Mouse (Mus musculus): ENCODE measurements at regions not wholly inside any gene's neighbourhood (a gene's known extent, or its start where the extent isn't known, plus 50 kb on each side); places are given as distances from the start of the nearest gene placed in this dataset.

DNA sequence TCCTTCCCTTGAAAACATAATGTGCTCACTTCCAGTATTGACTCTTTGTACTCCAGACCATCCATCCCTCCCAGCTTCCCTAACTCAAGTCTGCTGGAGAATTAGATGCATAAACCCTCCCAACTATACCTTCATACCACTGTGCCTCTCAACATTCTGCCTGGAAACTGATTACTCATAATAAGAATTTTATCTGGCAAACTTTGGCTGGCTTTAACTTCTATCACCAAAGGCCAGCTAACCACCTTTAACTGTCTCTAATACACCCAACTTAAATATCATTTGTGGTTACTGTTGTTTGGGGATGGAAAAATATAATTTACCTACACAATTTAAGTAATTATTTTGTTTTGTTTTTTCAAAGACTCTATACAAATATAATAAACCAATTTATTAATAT lies 54.0 kb upstream of the Mbnl1 start:
- TF ChIP-seq GATA1 (IDR thresholded peaks at IDR 0.05; ENCODE audit: borderline replicate concordance, low read length) (no peak), CTCF (IDR thresholded peaks at IDR 0.05; ENCODE audit: low read depth, low read length) (no peak), POLR2AphosphoS5 (IDR thresholded peaks at IDR 0.05; ENCODE audit: insufficient replicate concordance, low read depth, low read length) (no peak), TAL1 (conservative IDR thresholded peaks at IDR 0.05; ENCODE audit: low read depth, low read length) (no peak)
